Mouse (Mus musculus): ENCODE results near the gene Sec22a. TPM values are rescaled to one million over a fixed set of nuclear protein-coding genes. Genes with fewer than 3 reads are reported as not detected.

The Sec22a gene
- polyA plus RNA-seq (2012) = 0.17 and 0.36 TPM in 2 replicates

GRCm38 (mm10) chr16:35363150-35364062, at the start of gene Sec22a:
TSS of gene Sec22a (minus strand) at chr16:35363918.

Other genes with a start within 250 kb of the Sec22a start
- gene Adcy5, start 209.0 kb downstream of the Sec22a start, polyA plus RNA-seq (2012) = 0.02 TPM in 1 of 2 replicates, not detected in the other
- 10.1 and 15.3 TPM in 2 replicates for gene Pdia5, start 127.0 kb upstream of the Sec22a start, polyA plus RNA-seq (2012)
- gene Sema5b, start 177.2 kb upstream of the Sec22a start, polyA plus RNA-seq (2012) = not detected in 2 replicates